Mouse (Mus musculus): Measurements from ENCODE around the gene Trhr2.

DNA sequence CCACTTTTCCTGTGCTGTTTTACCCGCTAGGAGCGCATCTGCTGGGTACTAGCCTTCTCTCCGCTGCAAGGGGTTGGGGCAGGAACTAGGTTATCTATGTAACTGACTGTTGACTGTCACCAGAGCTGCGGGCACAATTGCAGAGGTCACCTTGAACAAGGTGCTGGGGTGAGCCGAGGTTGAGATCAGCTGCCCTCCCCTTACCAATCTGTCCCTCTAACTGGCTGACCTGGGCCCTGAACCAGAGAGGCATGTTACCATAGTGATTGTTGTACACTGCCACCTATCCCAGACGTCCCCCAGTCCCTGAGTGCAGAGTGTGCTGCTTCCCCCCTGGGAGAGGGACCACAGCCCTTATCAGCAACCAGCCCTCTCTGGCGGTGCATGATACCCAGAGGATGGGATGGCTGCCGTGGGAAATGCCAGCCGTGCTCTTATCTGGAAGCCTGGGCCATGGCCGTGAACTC, 39.1 kb downstream of the Trhr2 start:
- TF ChIP-seq CTCF (IDR thresholded peaks at IDR 0.05; ENCODE audit: borderline replicate concordance, control insufficient read depth, extremely low read depth, insufficient read depth, low read length, poor library complexity) (no peak), POLR2A (IDR thresholded peaks at IDR 0.05; ENCODE audit: control insufficient read depth, extremely low read depth, insufficient read depth, low read length, poor library complexity) (no peak)

Measured in thymus, adult 2 months (tissue).